Mouse (Mus musculus) CD8-positive naive resting alpha-beta T cell, adult 57 days (primary cell): ENCODE results near the gene Plscr4. TPM values are rescaled to one million over a fixed set of nuclear protein-coding genes. Genes with fewer than 3 reads are reported as not detected.

Source experiments
- total RNA-seq: library from RNA; stranded (reverse); gene quantifications from one replicate; pipeline ENCODE4 v1.2.4, GENCODE M21; 2023

The Plscr4 gene
- 0.21 TPM for total RNA-seq

DNA sequence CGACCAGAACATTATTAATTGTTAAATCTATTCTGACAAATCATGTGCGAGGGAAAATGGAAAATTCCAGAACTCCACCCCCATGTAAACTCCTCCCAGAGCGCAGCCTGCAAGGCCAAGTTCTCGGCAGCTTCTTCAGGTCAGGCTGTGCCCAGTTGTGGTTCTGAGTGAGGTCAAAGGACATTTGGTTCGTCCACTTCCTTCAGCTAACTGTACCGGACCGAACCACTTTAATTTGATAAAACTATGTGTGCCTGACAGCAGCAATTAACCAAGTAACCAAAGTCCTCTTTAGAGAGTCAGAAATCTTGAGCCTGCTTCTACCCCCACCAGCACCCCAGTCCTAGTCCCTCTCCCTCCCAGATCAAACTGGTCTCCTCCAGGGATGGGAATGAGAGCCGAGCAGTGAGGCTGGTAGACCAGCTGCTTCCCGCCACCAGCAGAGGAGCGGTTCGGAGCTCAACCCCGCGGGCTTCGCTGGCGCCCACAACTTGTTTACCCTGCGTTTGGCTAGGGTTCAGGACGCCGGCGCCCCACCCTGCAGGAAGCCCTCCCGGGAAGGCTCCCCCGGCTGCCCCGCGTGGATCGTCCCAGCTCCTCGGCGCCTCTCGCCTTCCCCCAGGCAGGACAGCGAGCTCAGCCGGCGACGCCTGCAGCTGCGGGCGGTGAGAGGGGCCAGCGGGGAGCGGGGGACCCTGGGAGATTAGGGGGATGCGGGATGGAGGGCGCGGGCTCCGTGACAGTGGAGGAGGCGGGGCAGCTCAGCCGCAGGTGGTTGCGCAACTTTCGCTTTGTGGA lies at the start of gene Plscr4:
Gene Plscr4 (plus strand): TSS at position 113 of the 798 bp plus-strand sequence.

Other genes with a start within 250 kb of the Plscr4 start
- 1.3 TPM for gene Plscr1, start 207.6 kb upstream of the Plscr4 start, total RNA-seq
- gene Plscr2, start 181.8 kb upstream of the Plscr4 start, total RNA-seq: not detected
- not detected for gene 1700057G04Rik, start 148.0 kb upstream of the Plscr4 start, total RNA-seq
- gene Plod2, start 84.8 kb downstream of the Plscr4 start, total RNA-seq: 1.2 TPM